Mouse (Mus musculus) neural tube, embryonic 14.5 days (tissue): ENCODE results near the gene Grid1. TPM values are rescaled to one million over a fixed set of nuclear protein-coding genes. Genes with fewer than 3 reads are reported as not detected.

ENCODE experiments used
- ATAC-seq: fragments of 200-750 bp; cut with Nextera tagmentation; 2 replicates; pipeline ENCODE4 v1.8.0; 2017; ENCODE audit warnings: low read depth, mild to moderate bottlenecking, moderate TSS enrichment, moderate library complexity
- H3K27ac ChIP-seq: fragments of 300-500 bp; sonication (generic); 2 replicates; pipeline ENCODE4 v1.5.1; 2014; ENCODE audit warnings: low read depth, mild to moderate bottlenecking, control low read depth, low read length, moderate library complexity, mixed read lengths
- H3K27me3 ChIP-seq: fragments of 300-500 bp; sonication (generic); 2 replicates; pipeline ENCODE4 v1.6.1; 2014; ENCODE audit warnings: low read length; ENCODE audit not compliant: control insufficient read depth, insufficient read depth
- H3K36me3 ChIP-seq: fragments of 300-500 bp; sonication (generic); 2 replicates; pipeline ENCODE4 v1.6.1; 2014; ENCODE audit warnings: low read length, mixed read lengths; ENCODE audit not compliant: control insufficient read depth, insufficient read depth
- H3K4me1 ChIP-seq: fragments of 300-500 bp; sonication (generic); 2 replicates; pipeline ENCODE4 v1.6.1; 2014; ENCODE audit warnings: low read length; ENCODE audit not compliant: control insufficient read depth, insufficient read depth
- H3K4me2 ChIP-seq: fragments of 300-500 bp; sonication (generic); 2 replicates; pipeline ENCODE4 v1.6.1; 2014; ENCODE audit warnings: mild to moderate bottlenecking, low read depth, low read length, control low read depth
- H3K4me3 ChIP-seq: fragments of 300-500 bp; sonication (generic); 2 replicates; pipeline ENCODE4 v1.5.1; 2014; ENCODE audit warnings: low read depth, low read length, control low read depth, mixed read lengths
- H3K9ac ChIP-seq: fragments of 300-500 bp; sonication (generic); replicated peaks from 2 replicates; pipeline ENCODE4 v1.6.1; 2014; ENCODE audit warnings: low read depth, mild to moderate bottlenecking, control low read depth, low read length, mixed read lengths
- H3K9me3 ChIP-seq: fragments of 300-500 bp; sonication (generic); 2 replicates; pipeline ENCODE4 v1.6.1; 2016; ENCODE audit warnings: low read length; ENCODE audit not compliant: control insufficient read depth
- WGBS: fragments of 180-500 bp; shearing (Covaris S2); extraction: QIAGEN DNeasy Blood & Tissue Kit; methylation state at CpG from one replicate; pipeline ENCODE4 v1.1.7; 2014; 5-methylcytosine and 5-hydroxymethylcytosine counted together
- polyA plus RNA-seq: library from polyadenylated mRNA; unstranded; fragments of >200 nt; fragmentation: Nextera tagmentation; extraction: Ambion mirVana; gene quantifications from 2 replicates; pipeline ENCODE4 v1.2.1, GENCODE M21; 2014

Gene Grid1
- polyA plus RNA-seq, 1 experiment from 2014 or later: 7.9 TPM

- H3K36me3 ChIP-seq: no peaks in the 10 kb centered on the region
- no peaks in the 10 kb centered on the region for H3K9me3 ChIP-seq
- no peak overlapping the region for H3K27ac ChIP-seq
- ATAC-seq: peak; percentile 57; the same call in 1 of the 2 replicates
- H3K27me3 ChIP-seq: no peaks in the 10 kb centered on the region
- no peak overlapping the region for H3K4me2 ChIP-seq
- no peak overlapping the region for H3K4me3 ChIP-seq
- no peak overlapping the region for H3K9ac ChIP-seq
- WGBS: 20% methylated on average over 4 of the region's 4 CpGs
- H3K4me1 ChIP-seq: no peaks in the 10 kb centered on the region
Observed at GRCm38 (mm10) chr14:34846799-34847198, 26.9 kb downstream of the Grid1 start.

- no peak overlapping the region for H3K4me2 ChIP-seq
- H3K27me3 ChIP-seq: no peaks in the 10 kb centered on the region
- peak; percentile 19; the same call in 1 of the 2 replicates for ATAC-seq
- 91% methylated on average over 5 of the region's 5 CpGs for WGBS
- no peak overlapping the region for H3K27ac ChIP-seq
- no peaks in the 10 kb centered on the region for H3K4me1 ChIP-seq
- H3K36me3 ChIP-seq: no peaks in the 10 kb centered on the region
- H3K9ac ChIP-seq: no peak overlapping the region
- H3K4me3 ChIP-seq: no peak overlapping the region
- H3K9me3 ChIP-seq: no peaks in the 10 kb centered on the region
Observed at GRCm38 (mm10) chr14:34847625-34848024, 27.7 kb downstream of the Grid1 start.

GRCm38 (mm10) chr14:34860891-34861780 is 41.2 kb downstream of the Grid1 start:
- no peaks in the 10 kb centered on the region for H3K4me1 ChIP-seq
- no peaks in the 10 kb centered on the region for H3K36me3 ChIP-seq
- H3K9me3 ChIP-seq: no peaks in the 10 kb centered on the region
- WGBS: 79% methylated on average over 9 of the region's 9 CpGs
- H3K4me2 ChIP-seq: no peak overlapping the region
- no peak overlapping the region for H3K4me3 ChIP-seq
- no peak overlapping the region for H3K27ac ChIP-seq
- H3K27me3 ChIP-seq: no peaks in the 10 kb centered on the region
- H3K9ac ChIP-seq: no peak overlapping the region
- no peak for ATAC-seq

GRCm38 (mm10) chr14:34867266-34867665 is 47.4 kb downstream of the Grid1 start:
- Histone ChIP-seq H3K27ac (no peak overlapping the region), H3K36me3 (no peaks in the 10 kb centered on the region), H3K27me3 (no peaks in the 10 kb centered on the region), H3K9ac (no peak overlapping the region), H3K4me1 (peaks cover 4% of the 10 kb centered on the region; the same call in 1 of the 2 replicates), H3K4me2 (no peak overlapping the region), H3K9me3 (no peaks in the 10 kb centered on the region), H3K4me3 (no peak overlapping the region)
- no peak for ATAC-seq
- 27% methylated on average over 5 of the region's 5 CpGs for WGBS

- H3K9me3 ChIP-seq: no peaks in the 10 kb centered on the region
- no peaks in the 10 kb centered on the region for H3K27me3 ChIP-seq
- 66% methylated on average over 6 of the region's 6 CpGs for WGBS
- peak; percentile 44; the same call in 1 of the 2 replicates for ATAC-seq
- H3K36me3 ChIP-seq: no peaks in the 10 kb centered on the region
- no peak overlapping the region for H3K4me3 ChIP-seq
- H3K27ac ChIP-seq: no peak overlapping the region
- no peak overlapping the region for H3K4me2 ChIP-seq
- no peak overlapping the region for H3K9ac ChIP-seq
- peaks cover 5% of the 10 kb centered on the region; the same call in 1 of the 2 replicates for H3K4me1 ChIP-seq
Observed at GRCm38 (mm10) chr14:34868513-34869260, 48.8 kb downstream of the Grid1 start.

GRCm38 (mm10) chr14:34879996-34880395 is 60.1 kb downstream of the Grid1 start:
- Histone ChIP-seq H3K4me1 (peaks cover 16% of the 10 kb centered on the region), H3K4me2 (no peak overlapping the region), H3K4me3 (no peak overlapping the region), H3K27me3 (no peaks in the 10 kb centered on the region), H3K27ac (no peak overlapping the region), H3K36me3 (no peaks in the 10 kb centered on the region), H3K9me3 (no peaks in the 10 kb centered on the region), H3K9ac (no peak overlapping the region)
- 0 out of 2 replicates have a peak, but pooled peaks have one; percentile 19 for ATAC-seq
- 31% methylated on average over 6 of the region's 6 CpGs for WGBS

GRCm38 (mm10) chr14:34880431-34881421 is 60.8 kb downstream of the Grid1 start:
- H3K9me3 ChIP-seq: no peaks in the 10 kb centered on the region
- peak; percentile 72 for ATAC-seq
- H3K9ac ChIP-seq: no peak overlapping the region
- H3K27ac ChIP-seq: no peak overlapping the region
- no peak overlapping the region for H3K4me2 ChIP-seq
- peaks cover 16% of the 10 kb centered on the region for H3K4me1 ChIP-seq
- H3K4me3 ChIP-seq: no peak overlapping the region
- WGBS: 15% methylated on average over 8 of the region's 8 CpGs
- H3K36me3 ChIP-seq: no peaks in the 10 kb centered on the region
- H3K27me3 ChIP-seq: no peaks in the 10 kb centered on the region

GRCm38 (mm10) chr14:34884194-34884593 is 64.3 kb downstream of the Grid1 start:
- H3K27ac ChIP-seq: no peak overlapping the region
- H3K9ac ChIP-seq: no peak overlapping the region
- 96% methylated on average over 11 of the region's 11 CpGs for WGBS
- ATAC-seq: no peak
- no peaks in the 10 kb centered on the region for H3K36me3 ChIP-seq
- H3K4me1 ChIP-seq: peaks cover 16% of the 10 kb centered on the region
- H3K4me3 ChIP-seq: no peak overlapping the region
- H3K9me3 ChIP-seq: no peaks in the 10 kb centered on the region
- H3K27me3 ChIP-seq: no peaks in the 10 kb centered on the region
- no peak overlapping the region for H3K4me2 ChIP-seq
